Mouse (Mus musculus) splenic B cell, adult 2 months (primary cell): Measurements from ENCODE around the gene Olfr1233.

Experiments used
- DNase-seq: peaks from one replicate; pipeline ENCODE4 v3.0.0-alpha.2; 2011; ENCODE audit warnings: low read depth, low spot score
- H3K27me3 ChIP-seq: 2 replicates; pipeline ENCODE4 v1.6.1; 2012; ENCODE audit warnings: mild to moderate bottlenecking, low read length, moderate library complexity, mixed read lengths; ENCODE audit not compliant: control insufficient read depth, poor library complexity, insufficient read depth, severe bottlenecking
- H3K36me3 ChIP-seq: 2 replicates; pipeline ENCODE4 v1.6.1; 2012; ENCODE audit warnings: mild to moderate bottlenecking, low read length, moderate library complexity, mixed read lengths; ENCODE audit not compliant: control insufficient read depth, poor library complexity, insufficient read depth, severe bottlenecking

The Olfr1233 gene

GRCm38 (mm10) chr2:89342298-89342697 is at the start of gene Olfr1233:
Gene Olfr1233, minus strand, starts transcription at chr2:89342398.
- no peak for DNase-seq
- H3K27me3 ChIP-seq, result no peaks in the 10 kb centered on the region
- H3K36me3 ChIP-seq, result no peaks in the 10 kb centered on the region

GRCm38 (mm10) chr2:89364765-89365164 is 22.6 kb upstream of the Olfr1233 start, which contains the start of gene Olfr1234:
Gene Olfr1234, minus strand, starts transcription at chr2:89364865.
- Histone ChIP-seq H3K36me3 (no peaks in the 10 kb centered on the region), H3K27me3 (no peaks in the 10 kb centered on the region)
- no peak for DNase-seq

- Histone ChIP-seq H3K27me3 (no peaks in the 10 kb centered on the region), H3K36me3 (no peaks in the 10 kb centered on the region)
- no peak for DNase-seq
Measured at GRCm38 (mm10) chr2:89329575-89329974, 12.6 kb downstream of the Olfr1233 start, which contains the start of gene Olfr1232. Gene Olfr1232, minus strand, starts transcription at chr2:89329675.

GRCm38 (mm10) chr2:89306974-89307373 is 35.2 kb downstream of the Olfr1233 start, which contains the start of gene Olfr1231:
Gene Olfr1231, minus strand, starts transcription at chr2:89307074.
- H3K27me3 ChIP-seq, result no peaks in the 10 kb centered on the region
- DNase-seq, result no peak
- no peaks in the 10 kb centered on the region for H3K36me3 ChIP-seq

GRCm38 (mm10) chr2:89297168-89297567 is 45.0 kb downstream of the Olfr1233 start, which contains the start of gene Olfr1230:
Gene Olfr1230, minus strand, starts transcription at chr2:89297268.
- DNase-seq, result no peak
- Histone ChIP-seq H3K27me3 (no peaks in the 10 kb centered on the region), H3K36me3 (no peaks in the 10 kb centered on the region)

GRCm38 (mm10) chr2:89287914-89288313 is 54.3 kb downstream of the Olfr1233 start, which contains the start of gene Olfr1229:
Gene Olfr1229, minus strand, starts transcription at chr2:89288014.
- DNase-seq, result no peak
- Histone ChIP-seq H3K27me3 (no peaks in the 10 kb centered on the region), H3K36me3 (no peaks in the 10 kb centered on the region)
